In the genomic region with DNA sequence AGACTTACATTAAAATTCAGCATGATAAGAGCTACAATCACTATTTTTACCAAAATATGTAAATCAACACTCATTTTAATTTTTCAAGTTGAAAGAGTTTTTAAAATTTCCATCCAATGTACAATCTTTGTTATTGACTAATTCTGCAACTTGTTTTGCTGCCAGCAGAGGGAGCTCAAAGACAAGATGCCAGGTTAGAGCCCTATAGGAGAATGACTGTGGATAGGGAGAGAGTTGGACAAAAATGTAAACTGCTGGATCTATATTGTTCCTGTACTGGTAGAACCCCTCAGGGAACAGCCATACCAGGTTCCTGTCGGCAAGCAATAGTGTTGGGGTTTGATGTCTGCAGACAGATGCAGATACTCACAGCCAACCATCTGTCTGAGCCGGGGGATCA, we compare ENCODE assay signal across 8 mouse cellular contexts.
A peak's percentile ranks its signal among the peaks of the same experiment; 100 is the strongest.
DNase-seq lines count a peak whose midpoint lies in the region; TF ChIP-seq lines count a peak whose summit lies in the region.

No protein-coding gene starts in this region.

- H3K4me1 ChIP-seq in lung, adult 2 months (ENCODE audit: control insufficient read depth, insufficient read depth, low read length): no peaks in the 10 kb centered on the region

- TF ChIP-seq POLR2A in lung, adult 2 months (IDR thresholded peaks at IDR 0.05; ENCODE audit: borderline replicate concordance, extremely low read depth, low read depth, low read length): no peak

- DNase-seq in adrenal gland, postnatal 36 days: peak; percentile 1 to 8
- no peak for DNase-seq in adrenal gland, adult 2 months
- peak; percentile 5 for DNase-seq in ovary, postnatal 14 days (ENCODE audit: low spot score)
- no peak for DNase-seq in ovary, adult 18-20 months (ENCODE audit: low spot score)
- DNase-seq in forelimb bud, embryonic 11.5 days (ENCODE audit: low read depth, low spot score): peak; percentile 40
- peak; percentile 32 to 46 for DNase-seq in left cerebral cortex, adult 18-20 months (ENCODE audit: low spot score in 2 of 2)
- peak; percentile 50 to 70 for DNase-seq in right cerebral cortex, postnatal 10 days (ENCODE audit: low spot score in 2 of 2)
- DNase-seq in lung, adult 2 months: no peak

- no peak for TF ChIP-seq CTCF in lung, adult 2 months (IDR thresholded peaks at IDR 0.05; ENCODE audit: insufficient read depth, low read length)

- H3K4me3 ChIP-seq in lung, adult 2 months (replicated peaks; ENCODE audit: extremely low read depth, low read depth, low read length): no peak overlapping the region

- WGBS in lung, adult 2 months: 58% methylated on average over 2 of the region's 2 CpGs

Comparison
In these comparisons a context has a peak if more than half of its experiments do, and no peak if none do; other contexts are left out.
1. DNase-seq: peak in adrenal gland, postnatal 36 days (2 of 2), ovary, postnatal 14 days (single experiment), forelimb bud, embryonic 11.5 days (single experiment), left cerebral cortex, adult 18-20 months (2 of 2) and right cerebral cortex, postnatal 10 days (2 of 2); none in adrenal gland, adult 2 months (single experiment), ovary, adult 18-20 months (single experiment) and lung, adult 2 months (single experiment).